10 mouse cellular contexts compared by ENCODE assay signal in the genomic region with DNA sequence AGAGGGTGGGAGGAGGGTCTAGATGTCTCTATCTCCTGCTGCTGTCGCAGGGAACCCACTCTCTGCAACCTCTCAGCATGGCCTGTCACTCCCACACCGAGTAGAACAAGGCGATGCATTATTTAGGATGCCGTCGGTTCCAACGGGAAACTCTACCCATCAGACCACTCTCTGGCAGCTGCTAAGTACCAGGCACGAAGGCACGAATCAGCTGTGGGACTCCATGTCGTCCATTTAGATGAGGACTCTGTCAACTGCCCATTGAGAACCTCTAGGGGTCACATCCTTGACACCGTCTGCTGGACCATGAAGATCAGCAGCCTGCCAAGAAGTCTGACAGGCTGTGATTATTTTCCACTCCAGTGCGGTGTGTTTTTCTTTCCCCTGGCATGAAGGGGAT.
DNase-seq lines count a peak whose midpoint lies in the region; ATAC-seq and TF ChIP-seq lines count a peak whose summit lies in the region.
"Had no signal": no experiment of that assay in that cellular context is flagged by ENCODE, and none has a peak within 500 bp of the region (broad histone marks: within the 10 kb centered on the region; RNA-seq: fewer than 3 reads in every experiment).

No protein-coding gene starts in this region.

- H3K27ac ChIP-seq in heart, embryonic 14.5 days (replicated peaks in 1 of 2; ENCODE audit: control insufficient read depth in 1 of 2, insufficient read depth in 1 of 2, low read depth in 2 of 2, low read length in 2 of 2), result no peak overlapping the region
- no peak overlapping the region for H3K27ac ChIP-seq in embryonic facial prominence, embryonic 11.5 days (replicated peaks; ENCODE audit: low read depth, low read length)
- H3K27ac ChIP-seq in kidney, postnatal 0 days, result no peak overlapping the region
- H3K27ac ChIP-seq in lung, postnatal 0 days (ENCODE audit: low read length), result no peak overlapping the region

- peaks cover 3 to 5% of the 10 kb centered on the region in 2 experiments for H3K4me1 ChIP-seq in heart, embryonic 14.5 days (ENCODE audit: control insufficient read depth in 2 of 2, insufficient read depth in 2 of 2, low read length in 2 of 2)
- H3K4me1 ChIP-seq in embryonic facial prominence, embryonic 11.5 days (ENCODE audit: control insufficient read depth, insufficient read depth, low read length), result no peaks in the 10 kb centered on the region
- H3K4me1 ChIP-seq in kidney, postnatal 0 days (replicated peaks; ENCODE audit: insufficient read depth, low read length), result no peaks in the 10 kb centered on the region
- no peaks in the 10 kb centered on the region for H3K4me1 ChIP-seq in lung, postnatal 0 days (ENCODE audit: insufficient read depth, low read depth, low read length)
- H3K4me1 ChIP-seq: megakaryocyte, embryonic 14.5 days had no signal

- no peaks in the 10 kb centered on the region for H3K9me3 ChIP-seq in heart, embryonic 14.5 days (ENCODE audit: control insufficient read depth, low read length)
- H3K9me3 ChIP-seq in embryonic facial prominence, embryonic 11.5 days (replicated peaks; ENCODE audit: control insufficient read depth, low read length), result no peaks in the 10 kb centered on the region
- no peaks in the 10 kb centered on the region for H3K9me3 ChIP-seq in kidney, postnatal 0 days (replicated peaks; ENCODE audit: low read length)
- H3K9me3 ChIP-seq in lung, postnatal 0 days (ENCODE audit: low read length), result no peaks in the 10 kb centered on the region
- H3K9me3 ChIP-seq: megakaryocyte, embryonic 14.5 days had no signal

- DNase-seq in heart, postnatal 4 days, result no peak
- DNase-seq in Muller cell, postnatal 12 days (ENCODE audit: inconsistent ontology term), result peak; percentile 38
- no peak for DNase-seq in embryonic facial prominence, embryonic 11.5 days (ENCODE audit: low spot score)
- peak; percentile 76 for DNase-seq in kidney, postnatal 0 days (ENCODE audit: low spot score)
- DNase-seq in thymus, postnatal 0 days (ENCODE audit: low spot score), result no peak
- DNase-seq in lung, postnatal 0 days (ENCODE audit: low spot score), result no peak
- no peak for DNase-seq in gastrocnemius, postnatal 4 days (ENCODE audit: low spot score in 2 of 2)
- DNase-seq: thymus, postnatal 14 days had no signal

- H3K4me2 ChIP-seq in heart, embryonic 14.5 days (ENCODE audit: low read length), result no peak overlapping the region
- no peak overlapping the region for H3K4me2 ChIP-seq in embryonic facial prominence, embryonic 11.5 days (ENCODE audit: low read depth, low read length)
- H3K4me2 ChIP-seq in kidney, postnatal 0 days (ENCODE audit: low read length), result no peak overlapping the region
- H3K4me2 ChIP-seq in lung, postnatal 0 days (replicated peaks; ENCODE audit: low read depth, low read length), result no peak overlapping the region

- TF ChIP-seq EP300 in lung, postnatal 0 days (IDR thresholded peaks at IDR 0.05), result no peak

- TF ChIP-seq CTCF in kidney, postnatal 0 days (IDR thresholded peaks at IDR 0.05; ENCODE audit: low read depth), result 0 out of 2 replicates have a peak, but pooled peaks have one; percentile 12
- no peak for TF ChIP-seq CTCF in lung, postnatal 0 days (IDR thresholded peaks at IDR 0.05)

- H3K9ac ChIP-seq in heart, embryonic 14.5 days (ENCODE audit: low read length), result no peak overlapping the region
- H3K9ac ChIP-seq in embryonic facial prominence, embryonic 11.5 days (replicated peaks; ENCODE audit: low read length), result no peak overlapping the region
- no peak overlapping the region for H3K9ac ChIP-seq in kidney, postnatal 0 days (ENCODE audit: low read depth, low read length)
- no peak overlapping the region for H3K9ac ChIP-seq in lung, postnatal 0 days (replicated peaks; ENCODE audit: low read depth)

- WGBS in heart, embryonic 14.5 days, result 9% methylated on average over 11 of the region's 11 CpGs
- WGBS in embryonic facial prominence, embryonic 11.5 days, result 45% methylated on average over 11 of the region's 11 CpGs
- WGBS in kidney, postnatal 0 days, result 36% methylated on average over 11 of the region's 11 CpGs
- 42% methylated on average over 11 of the region's 11 CpGs for WGBS in lung, postnatal 0 days

- peak; percentile 54; the same call in 1 of the 2 replicates for ATAC-seq in heart, embryonic 14.5 days (ENCODE audit: insufficient number of reproducible peaks, insufficient read depth, low FRiP score, low read depth)
- peak; percentile 48; the same call in 1 of the 2 replicates for ATAC-seq in embryonic facial prominence, embryonic 11.5 days (replicated peaks; ENCODE audit: insufficient number of reproducible peaks, low FRiP score, low TSS enrichment, low read depth)
- peak; percentile 65 for ATAC-seq in kidney, postnatal 0 days (replicated peaks; ENCODE audit: low FRiP score, low read depth)
- ATAC-seq in lung, postnatal 0 days, result no peak

- no peaks in the 10 kb centered on the region for H3K36me3 ChIP-seq in heart, embryonic 14.5 days (ENCODE audit: control insufficient read depth, insufficient read depth, low read length)
- no peaks in the 10 kb centered on the region for H3K36me3 ChIP-seq in embryonic facial prominence, embryonic 11.5 days (replicated peaks; ENCODE audit: control insufficient read depth, insufficient read depth, low read depth, low read length)
- H3K36me3 ChIP-seq in kidney, postnatal 0 days (ENCODE audit: insufficient read depth, low read length), result no peaks in the 10 kb centered on the region
- no peaks in the 10 kb centered on the region for H3K36me3 ChIP-seq in lung, postnatal 0 days (ENCODE audit: insufficient read depth, low read length)

- H3K27me3 ChIP-seq in heart, embryonic 14.5 days (ENCODE audit: control insufficient read depth, insufficient read depth, low read length), result no peaks in the 10 kb centered on the region
- no peaks in the 10 kb centered on the region for H3K27me3 ChIP-seq in embryonic facial prominence, embryonic 11.5 days (ENCODE audit: control insufficient read depth, insufficient read depth, low read length)
- no peaks in the 10 kb centered on the region for H3K27me3 ChIP-seq in kidney, postnatal 0 days (ENCODE audit: insufficient read depth, low read length)
- H3K27me3 ChIP-seq in lung, postnatal 0 days (replicated peaks; ENCODE audit: insufficient read depth, low read length), result no peaks in the 10 kb centered on the region
- H3K27me3 ChIP-seq: megakaryocyte, embryonic 14.5 days had no signal

- H3K4me3 ChIP-seq in heart, embryonic 14.5 days (ENCODE audit: control insufficient read depth in 1 of 2, insufficient read depth in 1 of 2, low read depth in 1 of 2, low read length in 2 of 2), result no peak overlapping the region
- no peak overlapping the region for H3K4me3 ChIP-seq in embryonic facial prominence, embryonic 11.5 days (ENCODE audit: low read depth, low read length)
- no peak overlapping the region for H3K4me3 ChIP-seq in kidney, postnatal 0 days (replicated peaks; ENCODE audit: low read depth, low read length)
- H3K4me3 ChIP-seq in lung, postnatal 0 days (ENCODE audit: low read depth, low read length), result no peak overlapping the region
- H3K4me3 ChIP-seq: megakaryocyte, embryonic 14.5 days had no signal

Comparison
In these comparisons a context has a peak if more than half of its experiments do, and no peak if none do; other contexts are left out.
1. DNase-seq: peak in Muller cell, postnatal 12 days (single experiment) and kidney, postnatal 0 days (single experiment); none in heart, postnatal 4 days (single experiment), embryonic facial prominence, embryonic 11.5 days (single experiment), thymus, postnatal 0 days (single experiment), lung, postnatal 0 days (single experiment) and gastrocnemius, postnatal 4 days (0 of 2).